ENCODE assay signal across 15 mouse cellular contexts in the genomic region with DNA sequence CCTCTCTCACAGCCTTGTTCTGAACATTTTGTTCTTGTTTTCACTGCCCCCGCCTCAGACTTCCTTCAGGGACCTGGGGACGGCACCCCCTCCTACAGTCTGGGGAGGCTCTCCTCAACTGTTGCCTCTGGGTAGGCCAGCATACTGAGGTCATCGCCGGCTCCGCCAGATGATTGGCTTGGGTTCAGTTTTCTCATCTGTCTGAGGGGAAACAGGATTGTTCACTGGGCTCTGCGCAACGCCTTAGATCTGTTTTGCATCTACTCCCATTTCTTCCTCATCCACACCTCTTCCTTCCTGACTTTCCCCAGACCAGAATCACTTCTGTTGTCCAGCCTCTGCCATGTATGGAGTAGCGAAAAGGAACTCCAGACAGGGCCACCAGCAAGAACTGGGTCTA. TPM values are rescaled to one million over a fixed set of nuclear protein-coding genes. Genes with fewer than 3 reads are reported as not detected.
A peak's percentile ranks its signal among the peaks of the same experiment; 100 is the strongest.
DNase-seq lines count a peak whose midpoint lies in the region; ATAC-seq and TF ChIP-seq lines count a peak whose summit lies in the region.
"Had no signal": no experiment of that assay in that cellular context is flagged by ENCODE, and none has a peak within 500 bp of the region (broad histone marks: within the 10 kb centered on the region; RNA-seq: fewer than 3 reads in every experiment).

No protein-coding gene starts in this region.

- H3K4me3 ChIP-seq in limb, embryonic 14.5 days (replicated peaks; ENCODE audit: low read length) = no peak overlapping the region
- no peak overlapping the region for H3K4me3 ChIP-seq in limb, embryonic 10.5 days
- H3K4me3 ChIP-seq in stomach, embryonic 15.5 days (replicated peaks) = no peak overlapping the region
- H3K4me3 ChIP-seq: limb, embryonic 13.5 days had no signal

- no peak overlapping the region for H3K27ac ChIP-seq in limb, embryonic 14.5 days (replicated peaks; ENCODE audit: low read depth, low read length)
- H3K27ac ChIP-seq in limb, embryonic 10.5 days = no peak overlapping the region
- no peak overlapping the region for H3K27ac ChIP-seq in stomach, embryonic 15.5 days
- H3K27ac ChIP-seq: kidney, postnatal 0 days; limb, embryonic 13.5 days had no signal

- WGBS in limb, embryonic 14.5 days = 55% methylated on average over 8 of the region's 8 CpGs
- 88% methylated on average over 8 of the region's 8 CpGs for WGBS in limb, embryonic 10.5 days
- WGBS in stomach, embryonic 15.5 days = 59% methylated on average over 8 of the region's 8 CpGs

- DNase-seq in limb, embryonic 14.5 days (ENCODE audit: low spot score) = peak; percentile 38
- no peak for DNase-seq in limb, embryonic 10.5 days (ENCODE audit: low spot score)
- DNase-seq in heart, adult 18-20 months = peak; percentile 83 to 91
- peak; percentile 85 to 87 for DNase-seq in heart, postnatal 10 days
- no peak for DNase-seq in right cerebral cortex, adult 18-20 months
- DNase-seq in spleen, postnatal 4 days (ENCODE audit: low spot score in 2 of 2) = no peak
- no peak for DNase-seq in frontal cortex, postnatal 25 days (ENCODE audit: low spot score in 2 of 2)
- DNase-seq: cerebellum, adult 9-11 months had no signal

- intact Hi-C loops in heart, postnatal 10 days (cut with DNase I) = no loop called here

- no peak overlapping the region for H3K9ac ChIP-seq in limb, embryonic 14.5 days (ENCODE audit: low read depth, low read length, severe bottlenecking)
- H3K9ac ChIP-seq in stomach, embryonic 15.5 days = no peak overlapping the region
- H3K9ac ChIP-seq: limb, embryonic 13.5 days had no signal

- H3K27me3 ChIP-seq in limb, embryonic 14.5 days (ENCODE audit: control insufficient read depth, insufficient read depth, low read length) = no peaks in the 10 kb centered on the region
- no peaks in the 10 kb centered on the region for H3K27me3 ChIP-seq in limb, embryonic 10.5 days (ENCODE audit: low read depth, poor library complexity, severe bottlenecking)
- H3K27me3 ChIP-seq in stomach, embryonic 15.5 days (replicated peaks) = no peaks in the 10 kb centered on the region
- H3K27me3 ChIP-seq: limb, embryonic 13.5 days had no signal

- H3K4me1 ChIP-seq in limb, embryonic 14.5 days (ENCODE audit: control insufficient read depth, insufficient read depth, low read length) = no peaks in the 10 kb centered on the region
- no peaks in the 10 kb centered on the region for H3K4me1 ChIP-seq in limb, embryonic 10.5 days
- 0 out of 2 replicates have a peak, but pooled peaks cover 3% of the 10 kb centered on the region for H3K4me1 ChIP-seq in stomach, embryonic 15.5 days

- H3K4me2 ChIP-seq in limb, embryonic 14.5 days (replicated peaks; ENCODE audit: low read depth, low read length, severe bottlenecking) = no peak overlapping the region
- H3K4me2 ChIP-seq in stomach, embryonic 15.5 days = no peak overlapping the region
- H3K4me2 ChIP-seq: limb, embryonic 13.5 days had no signal

- H3K36me3 ChIP-seq in limb, embryonic 14.5 days (ENCODE audit: control insufficient read depth, insufficient read depth, low read length) = no peaks in the 10 kb centered on the region
- no peaks in the 10 kb centered on the region for H3K36me3 ChIP-seq in limb, embryonic 10.5 days
- no peaks in the 10 kb centered on the region for H3K36me3 ChIP-seq in stomach, embryonic 15.5 days
- H3K36me3 ChIP-seq: limb, embryonic 13.5 days had no signal

- ATAC-seq in limb, embryonic 14.5 days (ENCODE audit: low FRiP score, low read depth) = peak; percentile 26; the same call in 1 of the 2 replicates
- ATAC-seq in stomach, embryonic 15.5 days (ENCODE audit: insufficient read depth, low FRiP score, low read depth) = peak; percentile 43; the same call in 1 of the 2 replicates

- TF ChIP-seq POLR2A in limb, embryonic 14.5 days (IDR thresholded peaks at IDR 0.05; ENCODE audit: borderline replicate concordance, extremely low read depth, insufficient read depth, insufficient read length) = no peak

- H3K9me3 ChIP-seq in limb, embryonic 14.5 days (ENCODE audit: control insufficient read depth, low read length) = no peaks in the 10 kb centered on the region
- no peaks in the 10 kb centered on the region for H3K9me3 ChIP-seq in limb, embryonic 10.5 days (replicated peaks)
- H3K9me3 ChIP-seq in stomach, embryonic 15.5 days = no peaks in the 10 kb centered on the region
- H3K9me3 ChIP-seq: limb, embryonic 13.5 days had no signal

RNA-seq across cellular contexts. Expression of a gene that starts 2.8 kb away (rescaled TPM):
- polyA plus RNA-seq in limb, embryonic 14.5 days (2012; rRNA removed) = 19.3 and 33.5 TPM in 2 replicates
- 35.6 and 47.3 TPM in 2 replicates for polyA plus RNA-seq in limb, embryonic 14.5 days (2014; fragmentation: Nextera tagmentation; extraction: Ambion mirVana)
- polyA plus RNA-seq in limb, embryonic 10.5 days (2016; fragmentation: Nextera tagmentation; extraction: Ambion mirVana) = 0.30 and 0.51 TPM in 2 replicates
- total RNA-seq in heart, adult 18-20 months (2021) = 10 to 100 TPM; 18.1 to 19.6 TPM
- total RNA-seq in heart, postnatal 10 days (2021) = 100 to 1,000 TPM in 1 of 2 experiments, 10 to 100 TPM in 1; 93.3 to 120 TPM
- polyA plus RNA-seq in stomach, embryonic 15.5 days (2015; fragmentation: Nextera tagmentation; extraction: Ambion mirVana) = 41.8 and 50.3 TPM in 2 replicates
- total RNA-seq: megakaryocyte progenitor cell, adult 5-6 weeks had no signal

RNA-seq across cellular contexts. Expression of a gene that starts 9.9 kb away (rescaled TPM):
- 28.4 and 43.3 TPM in 2 replicates for polyA plus RNA-seq in limb, embryonic 14.5 days (2012; rRNA removed)
- polyA plus RNA-seq in limb, embryonic 14.5 days (2014; fragmentation: Nextera tagmentation; extraction: Ambion mirVana) = 18.2 and 27.2 TPM in 2 replicates
- 39.4 and 49.3 TPM in 2 replicates for polyA plus RNA-seq in limb, embryonic 10.5 days (2016; fragmentation: Nextera tagmentation; extraction: Ambion mirVana)
- under 1 TPM in 1 of 2 experiments, not detected in 1; 0.33 TPM for total RNA-seq in heart, adult 18-20 months (2021)
- total RNA-seq in heart, postnatal 10 days (2021) = under 1 TPM in 1 of 2 experiments, not detected in 1; 0.45 TPM
- 8.4 and 11.0 TPM in 2 replicates for polyA plus RNA-seq in stomach, embryonic 15.5 days (2015; fragmentation: Nextera tagmentation; extraction: Ambion mirVana)
- total RNA-seq: megakaryocyte progenitor cell, adult 5-6 weeks had no signal

RNA-seq across cellular contexts. Expression of a gene that starts 45.1 kb away (rescaled TPM):
- 0.23 TPM in 2 replicates for polyA plus RNA-seq in limb, embryonic 14.5 days (2012; rRNA removed)
- 0.19 and 0.50 TPM in 2 replicates for polyA plus RNA-seq in limb, embryonic 14.5 days (2014; fragmentation: Nextera tagmentation; extraction: Ambion mirVana)
- 0.28 TPM in 1 of 2 replicates, not detected in the other for polyA plus RNA-seq in limb, embryonic 10.5 days (2016; fragmentation: Nextera tagmentation; extraction: Ambion mirVana)
- total RNA-seq in heart, adult 18-20 months (2021) = not detected
- not detected for total RNA-seq in heart, postnatal 10 days (2021)
- 0.13 TPM in 1 of 2 replicates, not detected in the other for polyA plus RNA-seq in stomach, embryonic 15.5 days (2015; fragmentation: Nextera tagmentation; extraction: Ambion mirVana)
- total RNA-seq: layer of hippocampus, postnatal 14 days; megakaryocyte progenitor cell, adult 5-6 weeks had no signal
- polyA plus RNA-seq: frontal cortex, adult 2 months; kidney, postnatal 0 days; testis, adult 2 months had no signal

Comparison
In these comparisons a context has a peak if more than half of its experiments do, and no peak if none do; other contexts are left out.
1. DNase-seq: peak in limb, embryonic 14.5 days (single experiment), heart, adult 18-20 months (2 of 2) and heart, postnatal 10 days (2 of 2); none in limb, embryonic 10.5 days (single experiment), right cerebral cortex, adult 18-20 months (single experiment), spleen, postnatal 4 days (0 of 2) and frontal cortex, postnatal 25 days (0 of 2).
2. RNA of a gene that starts 2.8 kb away (polyA plus RNA-seq): 41.8 to 50.3 TPM in stomach, embryonic 15.5 days and 19.3 to 47.3 TPM in limb, embryonic 14.5 days; 0.30 to 0.51 TPM in limb, embryonic 10.5 days; every median in the first group is over 10 times any median in the second.